Mouse (Mus musculus) ES-E14 (cell line): ENCODE results near the gene Nos3. TPM values are rescaled to one million over a fixed set of nuclear protein-coding genes. Genes with fewer than 3 reads are reported as not detected.
"Not testable (repeated sequence)": the region's sequence is repeated elsewhere in the genome, so short reads cannot be mapped to it uniquely, and the experiment has no call there.

ENCODE experiments used
- DNase-seq: peaks from one replicate; pipeline ENCODE4 v3.0.0-alpha.2; 2013; ENCODE audit warnings: low read depth, low spot score
- H3K27ac ChIP-seq: 2 replicates; pipeline ENCODE4 v1.5.1; 2012; ENCODE audit warnings: low read depth, mild to moderate bottlenecking, low read length, moderate library complexity, mixed read lengths; ENCODE audit not compliant: poor library complexity, insufficient read depth, severe bottlenecking
- H3K36me3 ChIP-seq: 2 replicates; pipeline ENCODE4 v1.6.1; 2012; ENCODE audit warnings: mild to moderate bottlenecking, low read length, moderate library complexity, mixed read lengths; ENCODE audit not compliant: control insufficient read depth, poor library complexity, insufficient read depth, severe bottlenecking
- H3K4me1 ChIP-seq, 2 experiments: fragments of 150-350 bp in 1 of 2; sonication (generic) in 1 of 2; 2 replicates each; pipeline ENCODE4 v1.6.1; 2012; ENCODE audit warnings: low read length in 2 of 2, mild to moderate bottlenecking in 1 of 2, mixed read lengths in 1 of 2; ENCODE audit not compliant: control insufficient read depth in 2 of 2, insufficient read depth in 2 of 2, poor library complexity in 1 of 2
- H3K4me3 ChIP-seq, 2 experiments: fragments of 150-350 bp in 1 of 2; sonication (generic) in 1 of 2; 2 replicates each; pipeline ENCODE4 v1.5.1; 2012; ENCODE audit warnings: low read length in 2 of 2, low read depth in 1 of 2, mild to moderate bottlenecking in 1 of 2, mixed read lengths in 1 of 2; ENCODE audit not compliant: insufficient read depth in 1 of 2, poor library complexity in 1 of 2, severe bottlenecking in 1 of 2
- H3K9ac ChIP-seq: 2 replicates; pipeline ENCODE4 v1.6.1; 2012; ENCODE audit warnings: low read depth, mild to moderate bottlenecking, low read length, mixed read lengths; ENCODE audit not compliant: poor library complexity, insufficient read depth, severe bottlenecking
- H3K9me3 ChIP-seq: fragments of 150-350 bp; sonication (generic); 2 replicates; pipeline ENCODE4 v1.6.1; 2012; ENCODE audit warnings: low read depth, mild to moderate bottlenecking, low read length; ENCODE audit not compliant: control insufficient read depth, insufficient read depth
- CHD2 ChIP-seq: IDR thresholded peaks from 2 replicates; pipeline ENCODE4 v1.6.1; 2014; ENCODE audit warnings: mild to moderate bottlenecking, low read depth, low read length, inconsistent platforms
- HCFC1 ChIP-seq: IDR thresholded peaks from 2 replicates; pipeline ENCODE4 v1.6.1; 2012; ENCODE audit warnings: low read length, inconsistent platforms, borderline replicate concordance; ENCODE audit not compliant: insufficient read depth
- MAFK ChIP-seq: IDR thresholded peaks from 2 replicates; pipeline ENCODE4 v1.6.1; 2014; ENCODE audit warnings: mild to moderate bottlenecking, low read depth, low read length, inconsistent platforms; ENCODE audit not compliant: insufficient read depth
- ZC3H11A ChIP-seq: IDR thresholded peaks from 2 replicates; pipeline ENCODE4 v1.6.1; 2012; ENCODE audit warnings: low read depth, mild to moderate bottlenecking, inconsistent platforms, low read length, borderline replicate concordance
- ZNF384 ChIP-seq: IDR thresholded peaks from 2 replicates; pipeline ENCODE4 v1.6.1; 2012; ENCODE audit warnings: low read depth, low read length, inconsistent platforms
- in situ Hi-C, 2 experiments: fragments of 600-800 bp; cut with MboI; formaldehyde crosslinking; loops; one replicate each; pipeline ENCODE4 v1.15.1; 2025; ENCODE audit warnings: low sequenced_read_pairs in 2 of 2, inconsistent platforms in 1 of 2; ENCODE audit not compliant: unreplicated experiment in 2 of 2
- total RNA-seq: library from RNA; depleted of rRNA; stranded (reverse); fragments of 300-350 nt; gene quantifications from 2 replicates; pipeline ENCODE4 v1.2.3, GENCODE M21; 2012

The Nos3 gene
- total RNA-seq, 1 experiment: 2.2 TPM

GRCm38 (mm10) chr5:24394165-24394894, 29.7 kb downstream of the Nos3 start:
- in situ Hi-C loops: no loop called here
- DNase-seq: peak; percentile 98

DNA sequence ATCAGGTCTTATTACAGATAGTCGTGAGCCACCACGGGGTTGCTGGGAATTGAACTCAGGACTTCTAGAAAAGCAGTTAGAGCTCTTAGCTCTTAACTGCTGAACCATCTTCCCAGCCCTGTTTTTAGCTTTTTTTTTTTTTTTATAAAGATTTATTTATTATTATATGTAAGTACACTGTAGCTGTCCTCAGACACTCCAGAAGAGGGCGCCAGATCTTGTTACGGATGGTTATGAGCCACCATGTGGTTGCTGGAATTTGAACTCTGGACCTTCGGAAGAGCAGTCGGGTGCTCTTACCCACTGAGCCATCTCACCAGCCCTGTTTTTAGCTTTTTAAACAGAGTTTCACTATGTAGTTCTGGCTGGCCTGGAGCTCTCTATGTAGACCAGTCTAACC, 31.6 kb downstream of the Nos3 start:
- in situ Hi-C loops, DNase-seq, H3K4me3 ChIP-seq, H3K9me3 ChIP-seq, H3K27ac ChIP-seq, H3K9ac ChIP-seq, H3K36me3 ChIP-seq: not testable (repeated sequence)
- peaks cover 3 to 11% of the 10 kb centered on the region in 2 experiments; a peak in 3 of 4 replicates for H3K4me1 ChIP-seq

More at GRCm38 (mm10) chr5:24394165-24394894, 29.7 kb downstream of the Nos3 start:
- Histone ChIP-seq H3K4me3 (peak overlapping the region; percentile 69 to 92), H3K4me1 (peaks cover 3 to 11% of the 10 kb centered on the region in 2 experiments; a peak in 3 of 4 replicates), H3K9me3 (no peaks in the 10 kb centered on the region), H3K36me3 (no peaks in the 10 kb centered on the region), H3K9ac (peak overlapping the region; percentile 83), H3K27ac (peak overlapping the region; percentile 56)
- TF ChIP-seq ZNF384: no peak
- no peak for TF ChIP-seq ZC3H11A
- TF ChIP-seq CHD2: peak; percentile 91
- no peak for TF ChIP-seq MAFK
- TF ChIP-seq HCFC1: peak; percentile 97

DNA sequence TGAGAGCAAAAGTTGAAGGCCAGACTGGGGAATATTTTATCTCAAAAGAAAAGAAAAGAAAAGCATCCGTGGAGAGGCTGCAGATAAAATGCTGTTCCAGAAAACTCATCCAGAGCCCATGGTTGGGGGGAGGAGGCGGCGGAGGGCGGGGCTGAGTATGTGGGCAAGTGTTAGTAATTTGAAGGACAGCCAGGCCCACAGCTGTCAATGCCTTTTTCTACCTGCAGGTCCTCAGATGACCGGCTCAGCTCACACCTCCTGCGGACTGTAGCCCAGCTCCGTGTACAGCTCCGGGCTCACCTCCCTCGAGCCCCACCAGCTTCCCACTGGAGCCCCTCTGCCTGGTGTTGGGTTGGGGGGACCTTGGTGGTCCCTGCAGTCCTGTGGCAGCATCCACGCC, 35.1 kb downstream of the Nos3 start:
- TF ChIP-seq ZC3H11A: no peak
- TF ChIP-seq ZNF384: no peak
- TF ChIP-seq MAFK: no peak
- no peak for TF ChIP-seq HCFC1
- no peak for TF ChIP-seq CHD2
- peaks cover 2% of the 10 kb centered on the region; the same call in 1 of the 2 replicates for H3K36me3 ChIP-seq
- DNase-seq: no peak

DNA sequence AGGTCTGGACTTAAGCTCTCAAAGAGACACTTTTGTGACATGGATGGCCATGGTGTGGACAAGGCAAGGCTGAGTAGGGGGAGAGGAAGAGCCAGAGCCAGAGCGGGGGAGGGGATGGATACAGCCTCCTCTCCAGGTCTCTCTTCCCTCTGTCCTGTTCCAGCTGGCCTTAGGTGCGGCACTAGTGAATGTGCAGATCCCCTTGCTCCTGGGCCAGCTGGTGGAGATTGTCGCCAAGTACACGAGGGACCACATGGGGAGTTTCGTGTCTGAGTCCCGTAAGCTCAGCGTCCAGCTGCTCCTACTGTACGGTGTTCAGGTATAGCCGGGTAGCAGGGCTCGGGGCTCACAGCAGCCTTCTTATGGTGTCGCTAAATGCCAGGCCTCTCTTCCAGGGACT, 35.8 kb downstream of the Nos3 start:
- in situ Hi-C loops: no loop called here
- TF ChIP-seq HCFC1 (no peak), MAFK (no peak), ZNF384 (no peak), ZC3H11A (no peak), CHD2 (no peak)
- DNase-seq: no peak
- no peak overlapping the region for H3K9ac ChIP-seq
- H3K4me3 ChIP-seq: no peak overlapping the region
- H3K9me3 ChIP-seq: no peaks in the 10 kb centered on the region
- no peak overlapping the region for H3K27ac ChIP-seq
- peaks cover 2% of the 10 kb centered on the region; the same call in 1 of the 2 replicates for H3K36me3 ChIP-seq
- peaks cover 0 to 5% of the 10 kb centered on the region in 2 experiments; a peak in 2 of 4 replicates for H3K4me1 ChIP-seq

More for the DNA sequence above, 35.1 kb downstream of the Nos3 start:
- Histone ChIP-seq H3K9me3 (no peaks in the 10 kb centered on the region), H3K4me3 (no peak overlapping the region), H3K9ac (no peak overlapping the region), H3K27ac (no peak overlapping the region), H3K4me1 (peaks cover 0 to 4% of the 10 kb centered on the region in 2 experiments; a peak in 1 of 4 replicates)
- in situ Hi-C loops: no loop called here
